Mouse (Mus musculus) heart, adult 10 weeks (tissue): ENCODE results near the gene Rmnd1. TPM values are rescaled to one million over a fixed set of nuclear protein-coding genes. Genes with fewer than 3 reads are reported as not detected.

Experiments used
- polyA plus RNA-seq: library from polyadenylated mRNA; stranded (reverse); fragments of 350-450 nt; fragmentation: Illumina TruSeq; extraction: RNeasy Lipid Tissue Mini Kit (QIAGEN cat#74804); gene quantifications from one replicate; pipeline ENCODE4 v1.2.3, GENCODE M21; 2014; ENCODE audit warnings: low read depth, low replicate concordance

Gene Rmnd1
- polyA plus RNA-seq, result 120 TPM

GRCm38 (mm10) chr10:4432123-4432931, at the start of gene Rmnd1, which contains the start of gene Armt1:
TSS of gene Rmnd1 (minus strand) at chr10:4432388.
TSS of gene Armt1 (plus strand) at chr10:4432467.

DNA sequence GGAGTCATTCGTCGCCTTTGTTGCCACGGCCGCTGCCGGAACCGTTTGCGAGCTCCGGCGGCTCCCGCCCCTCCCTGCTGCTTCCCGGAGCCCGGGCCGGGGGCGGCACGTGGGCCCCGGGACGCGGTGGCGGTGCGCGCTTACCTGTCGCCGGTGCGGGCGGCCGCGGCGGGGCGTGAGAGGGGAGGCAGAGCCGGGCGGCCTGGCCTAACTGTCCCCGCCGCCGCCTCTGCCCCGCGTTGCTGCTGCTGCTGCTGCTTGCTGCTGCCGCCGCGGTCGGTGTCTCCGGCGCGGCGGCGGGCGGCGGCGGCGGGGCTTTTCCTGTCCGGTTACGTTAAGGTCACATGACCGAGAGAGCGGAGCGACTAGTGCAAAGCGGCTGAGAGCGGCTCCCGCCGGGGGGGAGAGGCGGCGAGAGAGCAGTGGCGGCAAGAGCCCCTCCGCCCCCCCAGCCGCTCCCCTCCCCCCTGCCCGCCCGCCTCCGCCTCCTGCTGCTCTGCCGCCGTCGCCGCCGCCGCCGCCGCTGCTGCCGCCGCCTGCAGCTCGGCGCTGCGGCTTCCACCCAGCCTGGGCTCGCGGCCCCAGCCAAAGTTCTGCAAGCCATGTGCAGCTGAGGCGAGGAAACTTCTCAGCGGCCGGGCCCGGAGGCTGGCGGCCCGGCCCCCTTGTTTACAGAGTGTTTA, 44.3 kb downstream of the Rmnd1 start, which contains the start of gene Zbtb2:
TSS of gene Zbtb2 (minus strand) at position 408 of the 683 bp plus-strand sequence.

Other genes with a start within 250 kb of the Rmnd1 start
- 21.0 TPM for gene Akap12, start 166.0 kb downstream of the Rmnd1 start, polyA plus RNA-seq
- 5.9 TPM for gene Zbtb2, start 44.3 kb downstream of the Rmnd1 start, polyA plus RNA-seq
- 10.4 TPM for gene Armt1, start 79 bp upstream of the Rmnd1 start, polyA plus RNA-seq
- gene Ccdc170, start 50.1 kb upstream of the Rmnd1 start, polyA plus RNA-seq, result 0.21 TPM
- 0.63 TPM for gene Esr1, start 179.2 kb upstream of the Rmnd1 start, polyA plus RNA-seq